Mouse (Mus musculus) ovary, postnatal 36 days (tissue): Measurements from ENCODE around the gene 9930022D16Rik.

Source experiments
- DNase-seq: peaks from one replicate; pipeline ENCODE4 v3.0.0; 2022; ENCODE audit warnings: low spot score, mixed read lengths

9930022D16Rik gene

GRCm38 (mm10) chr11:109413617-109414016, at the start of gene 9930022D16Rik:
TSS of gene 9930022D16Rik (plus strand) at chr11:109413917.
- no peak for DNase-seq

- DNase-seq = no peak
These were observed 49.4 kb upstream of the 9930022D16Rik start for GRCm38 (mm10) chr11:109364337-109364736.

GRCm38 (mm10) chr11:109364881-109365280, 48.8 kb upstream of the 9930022D16Rik start:
- no peak for DNase-seq

GRCm38 (mm10) chr11:109365818-109366217, 47.9 kb upstream of the 9930022D16Rik start:
- no peak for DNase-seq

- DNase-seq = no peak
These were observed 46.7 kb upstream of the 9930022D16Rik start for GRCm38 (mm10) chr11:109366802-109367579.

GRCm38 (mm10) chr11:109369026-109369637, 44.6 kb upstream of the 9930022D16Rik start:
- no peak for DNase-seq

- DNase-seq = no peak
These were observed 38.3 kb upstream of the 9930022D16Rik start for GRCm38 (mm10) chr11:109375412-109375811.

- DNase-seq = no peak
These were observed 37.1 kb upstream of the 9930022D16Rik start for GRCm38 (mm10) chr11:109376484-109377143.

GRCm38 (mm10) chr11:109377477-109377876, 36.2 kb upstream of the 9930022D16Rik start:
- DNase-seq = no peak

- no peak for DNase-seq
These were observed 35.7 kb upstream of the 9930022D16Rik start for GRCm38 (mm10) chr11:109378051-109378450.

- no peak for DNase-seq
These were observed 33.1 kb upstream of the 9930022D16Rik start for GRCm38 (mm10) chr11:109380662-109381061.

- DNase-seq = no peak
These were observed 28.4 kb upstream of the 9930022D16Rik start for GRCm38 (mm10) chr11:109385296-109385695.

GRCm38 (mm10) chr11:109389046-109389445, 24.7 kb upstream of the 9930022D16Rik start:
- no peak for DNase-seq

GRCm38 (mm10) chr11:109391200-109391599, 22.5 kb upstream of the 9930022D16Rik start:
- DNase-seq = no peak

GRCm38 (mm10) chr11:109391760-109392159, 22.0 kb upstream of the 9930022D16Rik start:
- DNase-seq = peak; percentile 45

GRCm38 (mm10) chr11:109392601-109393000, 21.1 kb upstream of the 9930022D16Rik start:
- DNase-seq = no peak

GRCm38 (mm10) chr11:109394758-109395157, 19.0 kb upstream of the 9930022D16Rik start:
- no peak for DNase-seq

GRCm38 (mm10) chr11:109395291-109395690, 18.4 kb upstream of the 9930022D16Rik start:
- no peak for DNase-seq

GRCm38 (mm10) chr11:109406431-109406830, 7.3 kb upstream of the 9930022D16Rik start:
- no peak for DNase-seq

- no peak for DNase-seq
These were observed 3.3 kb upstream of the 9930022D16Rik start for GRCm38 (mm10) chr11:109410197-109410980.

- no peak for DNase-seq
These were observed 1.1 kb downstream of the 9930022D16Rik start for GRCm38 (mm10) chr11:109414802-109415201.
